Mouse (Mus musculus) heart, embryonic 10.5 days (tissue): ENCODE results near the gene Gm21885. TPM values are rescaled to one million over a fixed set of nuclear protein-coding genes. Genes with fewer than 3 reads are reported as not detected.

Experiments used
- DNase-seq: peaks from one replicate; pipeline ENCODE4 v3.0.0-alpha.2; 2017; ENCODE audit warnings: low spot score
- H3K27ac ChIP-seq: fragments of 300-500 bp; sonication (generic); 2 replicates; pipeline ENCODE4 v1.5.1; 2016; ENCODE audit warnings: mild to moderate bottlenecking
- H3K27me3 ChIP-seq: fragments of 300-500 bp; sonication (generic); 2 replicates; pipeline ENCODE4 v1.6.1; 2016; ENCODE audit warnings: mild to moderate bottlenecking; ENCODE audit not compliant: poor library complexity, insufficient read depth, severe bottlenecking
- H3K36me3 ChIP-seq: fragments of 300-500 bp; sonication (generic); 2 replicates; pipeline ENCODE4 v1.6.1; 2016; ENCODE audit warnings: mild to moderate bottlenecking, moderate library complexity
- H3K4me1 ChIP-seq: fragments of 300-500 bp; sonication (generic); 2 replicates; pipeline ENCODE4 v1.6.1; 2016; ENCODE audit warnings: mild to moderate bottlenecking
- H3K4me3 ChIP-seq: fragments of 300-500 bp; sonication (generic); 2 replicates; pipeline ENCODE4 v1.5.1; 2016; ENCODE audit warnings: mild to moderate bottlenecking, moderate library complexity
- H3K9me3 ChIP-seq: fragments of 300-500 bp; sonication (generic); 2 replicates; pipeline ENCODE4 v1.6.1; 2016; ENCODE audit warnings: mild to moderate bottlenecking, moderate library complexity
- WGBS: fragments of 180-500 bp; shearing (Covaris S2); methylation state at CpG from one replicate; pipeline ENCODE4 v1.1.7; 2016; 5-methylcytosine and 5-hydroxymethylcytosine counted together
- polyA plus RNA-seq: library from polyadenylated mRNA; unstranded; fragments of >200 nt; fragmentation: Nextera tagmentation; extraction: Ambion mirVana; gene quantifications from 2 replicates; pipeline ENCODE4 v1.2.1, GENCODE M21; 2016

Gene Gm21885
- polyA plus RNA-seq, 1 experiment from 2014 or later, result 0.18 TPM

DNA sequence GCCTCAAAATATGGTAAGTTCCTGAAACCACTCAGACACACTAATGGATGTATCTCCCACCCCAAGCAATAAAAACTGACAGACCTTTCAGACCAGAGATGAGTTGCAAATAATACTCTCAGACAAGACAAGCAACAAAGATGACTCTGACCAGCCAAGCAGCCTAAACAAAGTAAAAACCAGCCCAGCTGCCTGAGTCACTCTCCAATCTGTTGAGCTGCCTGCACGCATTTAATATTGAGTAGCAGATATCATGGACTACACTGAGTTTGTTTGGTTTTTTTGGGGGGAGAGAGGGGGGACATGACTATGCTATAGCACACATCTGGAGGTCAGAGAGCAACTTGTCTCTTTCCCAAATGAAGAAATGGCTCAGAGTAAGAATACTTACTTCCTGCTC, 33.6 kb downstream of the Gm21885 start:
- no peak for DNase-seq
- H3K4me1 ChIP-seq, result peaks cover 46% of the 10 kb centered on the region
- H3K27ac ChIP-seq, result no peak overlapping the region
- no peaks in the 10 kb centered on the region for H3K9me3 ChIP-seq
- H3K4me3 ChIP-seq, result no peak overlapping the region
- 50% methylated on average over 1 of the region's 1 CpGs for WGBS
- peaks cover 21% of the 10 kb centered on the region for H3K36me3 ChIP-seq
- H3K27me3 ChIP-seq, result no peaks in the 10 kb centered on the region

DNA sequence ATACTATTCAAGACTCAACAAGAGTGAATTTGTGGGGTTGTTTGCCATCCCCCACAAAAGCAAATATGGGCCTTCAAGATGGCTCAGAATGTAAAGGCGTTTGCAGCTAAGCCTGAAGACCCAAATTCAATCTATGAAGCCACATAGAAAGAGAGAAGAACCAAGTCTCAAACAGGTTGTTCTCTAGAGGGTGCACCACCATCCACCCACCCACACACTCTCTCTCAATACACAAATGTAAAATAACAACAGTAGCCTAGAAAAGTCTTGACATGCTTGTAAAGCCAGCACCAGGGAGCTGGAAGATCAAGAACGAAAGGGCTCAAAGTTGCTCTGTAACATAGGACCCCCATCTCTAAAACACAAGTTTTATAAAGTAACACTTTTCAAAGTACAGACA, 34.9 kb downstream of the Gm21885 start:
- no peaks in the 10 kb centered on the region for H3K9me3 ChIP-seq
- peaks cover 46% of the 10 kb centered on the region for H3K4me1 ChIP-seq
- H3K4me3 ChIP-seq, result no peak overlapping the region
- 78% methylated on average over 2 of the region's 2 CpGs for WGBS
- DNase-seq, result no peak
- no peak overlapping the region for H3K27ac ChIP-seq
- peaks cover 18% of the 10 kb centered on the region for H3K36me3 ChIP-seq
- H3K27me3 ChIP-seq, result no peaks in the 10 kb centered on the region

DNA sequence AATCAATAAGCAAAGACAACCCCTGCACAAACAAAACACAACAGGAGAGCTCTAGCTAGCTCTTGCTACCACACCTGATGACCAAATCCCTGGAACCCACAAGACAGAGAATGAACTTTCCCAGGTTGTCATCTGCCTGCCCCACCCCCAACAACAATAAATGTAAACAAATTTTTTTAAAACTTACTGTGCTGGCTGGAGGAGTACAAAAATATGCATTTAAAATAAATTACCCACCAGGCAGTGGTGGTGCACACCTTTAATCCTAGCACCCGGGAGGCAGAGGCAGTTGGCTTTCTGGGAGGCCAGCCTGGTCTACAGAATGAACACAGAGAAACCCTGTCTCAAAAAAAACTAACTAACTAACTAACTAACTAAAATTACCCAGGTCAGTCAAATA, 35.3 kb downstream of the Gm21885 start:
- Histone ChIP-seq H3K4me1 (peaks cover 49% of the 10 kb centered on the region), H3K36me3 (peaks cover 18% of the 10 kb centered on the region), H3K9me3 (no peaks in the 10 kb centered on the region), H3K27ac (no peak overlapping the region), H3K27me3 (no peaks in the 10 kb centered on the region), H3K4me3 (no peak overlapping the region)
- DNase-seq, result no peak
- WGBS, result 82% methylated on average over 1 of the region's 1 CpGs

DNA sequence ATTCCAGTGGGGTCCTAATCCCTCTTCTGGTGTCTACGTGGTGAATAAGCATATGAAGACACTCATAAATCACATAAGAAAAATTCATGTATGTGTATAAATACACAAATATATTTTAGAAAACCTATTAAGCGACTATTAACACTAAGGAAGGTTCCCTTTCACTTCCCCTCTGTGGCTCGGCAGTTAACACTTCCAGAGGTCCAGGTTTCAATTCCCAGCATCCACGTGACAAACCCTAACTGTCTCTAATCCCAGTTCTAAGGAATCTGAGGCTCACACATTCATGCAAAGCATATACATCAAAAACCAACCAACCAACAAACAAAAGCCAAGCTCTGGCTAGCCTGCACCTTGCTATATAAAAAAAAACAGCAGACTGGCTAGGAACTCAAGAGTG, 35.8 kb downstream of the Gm21885 start:
- Histone ChIP-seq H3K4me1 (peaks cover 50% of the 10 kb centered on the region), H3K27ac (no peak overlapping the region), H3K36me3 (peaks cover 18% of the 10 kb centered on the region), H3K4me3 (no peak overlapping the region), H3K9me3 (no peaks in the 10 kb centered on the region), H3K27me3 (no peaks in the 10 kb centered on the region)
- 64% methylated on average over 4 of the region's 4 CpGs for WGBS
- no peak for DNase-seq

DNA sequence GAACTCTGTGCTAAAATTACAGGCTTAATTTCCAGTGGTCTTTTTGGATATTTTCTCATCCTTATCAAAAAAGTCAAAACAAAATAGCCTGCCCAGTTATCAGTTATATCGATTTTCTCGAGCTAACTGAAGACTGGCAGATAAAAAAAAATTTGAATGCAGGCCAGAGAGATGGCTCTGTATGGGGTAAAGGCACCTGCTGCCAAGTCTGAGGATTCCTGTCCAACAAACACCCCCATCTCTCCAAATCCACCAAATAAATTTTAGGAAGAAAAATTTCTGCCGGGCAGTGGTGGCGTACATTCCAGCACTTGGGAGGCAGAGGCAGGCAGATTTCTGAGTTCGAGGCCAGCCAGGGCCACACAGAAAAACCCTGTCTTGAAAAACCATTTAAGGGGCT, 36.4 kb downstream of the Gm21885 start:
- no peak for DNase-seq
- Histone ChIP-seq H3K27ac (no peak overlapping the region), H3K36me3 (peaks cover 18% of the 10 kb centered on the region), H3K27me3 (no peaks in the 10 kb centered on the region), H3K4me1 (peaks cover 54% of the 10 kb centered on the region), H3K9me3 (no peaks in the 10 kb centered on the region), H3K4me3 (no peak overlapping the region)
- WGBS, result 79% methylated on average over 5 of the region's 5 CpGs

DNA sequence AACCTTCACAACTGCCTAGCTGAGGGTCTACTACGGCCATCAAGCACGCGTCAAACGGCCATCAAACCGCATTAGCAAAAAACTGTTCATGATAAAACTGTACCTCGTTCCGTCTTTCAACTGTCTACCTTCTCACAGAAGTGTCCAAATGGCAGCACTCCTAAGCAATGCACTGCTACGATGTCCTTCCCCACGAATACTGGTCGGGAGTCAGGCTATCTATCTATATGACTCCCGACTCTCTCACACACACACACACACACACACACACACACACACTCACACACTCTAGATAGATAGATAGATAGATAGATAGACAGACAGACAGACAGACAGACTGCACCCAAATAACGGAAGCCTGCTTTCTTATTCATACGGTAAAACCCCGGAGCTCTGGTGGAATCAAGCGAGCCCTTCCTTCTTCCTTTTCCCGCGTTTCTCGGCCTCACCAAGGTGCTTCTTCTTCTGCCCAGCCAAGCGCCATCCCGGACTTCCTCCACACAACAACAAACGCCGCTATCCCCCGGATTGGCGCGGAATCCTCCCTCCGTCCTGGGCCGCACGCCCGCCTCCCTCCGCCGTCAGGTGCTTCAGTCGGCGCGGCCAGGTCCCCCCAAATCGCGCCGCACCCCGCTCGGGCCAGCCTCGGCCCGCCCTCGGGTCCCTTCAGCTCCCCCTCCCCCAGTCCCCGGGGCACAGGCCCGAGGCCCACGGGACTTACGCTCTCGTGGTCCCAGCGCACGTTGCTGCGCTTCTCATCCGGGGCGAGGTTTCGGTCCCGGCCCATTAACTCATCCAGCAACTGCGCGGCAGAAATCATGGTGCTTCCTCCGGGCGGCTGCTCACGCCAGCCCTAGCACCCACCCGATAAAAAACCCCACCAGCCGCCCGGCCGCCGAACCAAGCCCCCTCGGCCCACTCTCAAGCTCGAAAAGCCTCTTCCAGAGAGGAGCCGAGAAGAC, 39.6 kb downstream of the Gm21885 start:
- DNase-seq, result peak; percentile 79

DNA sequence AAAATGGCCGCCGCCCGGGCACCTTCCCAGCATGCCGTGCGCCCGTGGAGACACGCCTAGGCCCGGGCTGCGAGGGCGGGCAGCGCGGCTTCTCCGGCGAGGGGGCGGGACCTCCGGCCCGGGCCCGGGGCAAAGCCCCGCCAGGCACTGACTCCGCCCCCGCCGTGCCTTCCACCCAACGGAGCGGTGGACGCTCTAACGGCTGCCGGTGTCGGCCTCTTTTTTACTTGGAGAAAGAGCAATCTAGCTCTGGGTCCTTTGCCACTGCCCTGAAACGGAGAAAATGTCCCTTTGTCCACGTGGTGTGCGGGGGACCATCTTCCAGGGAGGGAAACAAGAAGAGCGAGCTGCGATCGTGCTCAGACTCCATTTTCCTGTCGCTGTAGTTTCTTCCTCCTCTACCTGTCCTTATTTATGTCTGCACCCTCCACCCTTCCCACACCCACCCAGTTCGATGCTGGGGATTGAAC, 40.3 kb downstream of the Gm21885 start, which contains the start of gene Luc7l3:
Luc7l3 (minus strand) TSS at position 58 of the 470 bp plus-strand sequence.
- Histone ChIP-seq H3K4me3 (peak within 1 kb of the TSS; percentile 100), H3K27me3 (no peaks in the 10 kb centered on the region), H3K4me1 (peaks cover 31% of the 10 kb centered on the region), H3K27ac (peak within 1 kb of the TSS; percentile 100), H3K36me3 (peaks cover 18% of the 10 kb centered on the region), H3K9me3 (no peaks in the 10 kb centered on the region)
- DNase-seq, result peak; percentile 97
- WGBS, result 0% methylated on average over 36 of the region's 36 CpGs

More for the DNA sequence above, 39.6 kb downstream of the Gm21885 start:
- under 1% methylated on average over 67 of the region's 67 CpGs for WGBS
- Histone ChIP-seq H3K27me3 (no peaks in the 10 kb centered on the region), H3K36me3 (peaks cover 18% of the 10 kb centered on the region), H3K9me3 (no peaks in the 10 kb centered on the region), H3K27ac (peak overlapping the region; percentile 100), H3K4me3 (peak overlapping the region; percentile 100), H3K4me1 (peaks cover 34% of the 10 kb centered on the region)

DNA sequence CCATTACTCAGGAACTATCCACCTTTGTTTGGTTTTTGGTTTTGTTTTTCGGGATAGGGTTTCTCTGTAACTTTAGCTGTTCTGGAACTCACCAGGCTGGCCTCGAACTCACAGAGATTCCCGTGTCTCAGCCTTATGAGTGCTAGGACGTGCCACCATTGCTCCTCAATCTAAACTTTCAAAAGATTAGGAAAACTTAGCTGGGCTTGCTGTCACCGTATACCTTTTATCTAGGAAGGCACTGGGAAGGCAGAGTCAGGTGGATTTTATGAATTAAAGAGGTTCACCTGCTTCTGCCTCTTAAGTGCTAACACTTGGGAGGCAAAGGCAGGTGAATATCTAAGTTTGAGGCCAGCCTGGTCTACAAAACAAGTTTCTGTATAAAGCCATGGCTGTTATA, 41.0 kb downstream of the Gm21885 start:
- Histone ChIP-seq H3K27ac (peak overlapping the region; percentile 100), H3K4me3 (peak overlapping the region; percentile 100), H3K27me3 (no peaks in the 10 kb centered on the region), H3K36me3 (peaks cover 18% of the 10 kb centered on the region), H3K4me1 (peaks cover 27% of the 10 kb centered on the region), H3K9me3 (no peaks in the 10 kb centered on the region)
- 25% methylated on average over 5 of the region's 5 CpGs for WGBS
- no peak for DNase-seq

DNA sequence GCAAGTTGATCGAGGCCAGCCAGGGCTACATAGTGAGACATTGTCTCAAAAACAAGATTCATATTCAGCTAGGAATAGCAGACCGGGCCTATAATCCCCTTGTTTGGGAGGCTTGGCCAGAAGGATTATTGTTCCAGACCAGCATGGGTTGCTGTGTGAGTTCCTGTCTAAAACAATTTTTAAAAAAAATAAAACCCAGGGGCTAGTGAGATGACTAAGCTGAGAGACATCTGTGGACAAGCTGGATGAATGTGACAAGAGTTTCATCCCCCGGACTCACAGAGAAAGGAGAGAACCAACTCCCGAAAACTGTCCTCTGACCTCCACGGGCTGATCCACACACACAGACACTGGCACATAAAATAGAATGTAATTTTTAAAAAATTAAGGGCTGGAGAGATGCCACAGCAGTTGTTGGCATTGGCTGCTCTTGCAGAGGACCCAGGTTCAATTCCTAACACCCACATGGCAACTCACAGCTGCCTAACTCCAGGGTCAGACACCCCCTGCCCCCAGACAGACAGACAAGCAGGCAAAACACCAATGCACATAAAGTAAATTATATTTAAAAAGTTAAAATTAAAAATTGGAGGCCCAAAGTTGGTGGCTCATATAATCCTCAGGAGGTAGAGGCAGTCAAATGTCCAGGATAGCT, 41.7 kb downstream of the Gm21885 start:
- no peak for DNase-seq
- H3K27me3 ChIP-seq, result no peaks in the 10 kb centered on the region
- WGBS, result 85% methylated on average over 5 of the region's 5 CpGs
- peak overlapping the region; percentile 100; the same call in 1 of the 2 replicates for H3K27ac ChIP-seq
- no peak overlapping the region for H3K4me3 ChIP-seq
- H3K9me3 ChIP-seq, result no peaks in the 10 kb centered on the region
- H3K36me3 ChIP-seq, result peaks cover 13% of the 10 kb centered on the region
- peaks cover 27% of the 10 kb centered on the region for H3K4me1 ChIP-seq

DNA sequence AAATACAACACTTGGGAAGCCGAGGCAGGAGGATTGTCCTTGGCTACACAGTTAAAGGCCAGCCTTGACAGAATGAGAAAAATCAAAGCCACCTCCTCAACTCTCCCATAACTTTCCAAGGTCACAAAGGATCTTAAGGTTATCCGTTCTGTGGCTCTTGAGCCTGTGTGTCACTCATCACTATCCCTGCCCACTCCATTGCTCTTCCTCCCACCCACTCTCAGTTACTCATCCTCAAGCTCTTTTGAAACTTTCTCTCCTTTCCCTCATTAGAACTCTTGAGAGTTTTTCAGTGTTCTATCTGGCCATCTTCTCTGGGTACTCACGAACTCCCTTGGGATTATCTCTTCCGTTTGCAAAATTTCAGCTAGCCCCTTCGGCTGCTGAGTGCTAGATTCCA, 42.9 kb downstream of the Gm21885 start:
- H3K9me3 ChIP-seq, result no peaks in the 10 kb centered on the region
- H3K27ac ChIP-seq, result no peak overlapping the region
- peaks cover 29% of the 10 kb centered on the region for H3K4me1 ChIP-seq
- WGBS, result 60% methylated on average over 5 of the region's 5 CpGs
- no peak overlapping the region for H3K4me3 ChIP-seq
- DNase-seq, result no peak
- peaks cover 3% of the 10 kb centered on the region; the same call in 1 of the 2 replicates for H3K36me3 ChIP-seq
- H3K27me3 ChIP-seq, result no peaks in the 10 kb centered on the region

DNA sequence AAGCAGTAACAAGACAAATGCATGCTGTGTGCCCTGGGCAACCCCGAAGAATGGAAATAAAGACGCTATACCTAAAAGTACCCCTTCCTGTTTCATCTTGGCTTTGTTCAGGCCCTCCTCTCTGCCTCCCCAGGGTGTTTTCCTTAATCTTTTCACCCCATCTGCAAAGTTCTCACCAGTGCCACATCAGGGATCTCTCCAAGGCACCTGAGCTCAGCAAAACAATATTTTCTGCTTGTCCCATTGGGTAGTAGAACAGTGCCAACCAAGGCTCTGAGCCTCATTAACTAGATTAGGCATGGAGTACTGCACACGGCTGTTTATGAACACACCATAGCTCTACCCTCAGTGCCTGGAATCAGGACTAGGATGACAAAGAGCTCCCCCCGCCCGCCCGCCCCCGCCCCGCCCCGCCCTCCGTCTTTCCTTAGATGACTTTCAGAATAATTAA, 45.3 kb downstream of the Gm21885 start:
- WGBS, result 7% methylated on average over 10 of the region's 10 CpGs
- H3K4me3 ChIP-seq, result peak overlapping the region; percentile 89

DNA sequence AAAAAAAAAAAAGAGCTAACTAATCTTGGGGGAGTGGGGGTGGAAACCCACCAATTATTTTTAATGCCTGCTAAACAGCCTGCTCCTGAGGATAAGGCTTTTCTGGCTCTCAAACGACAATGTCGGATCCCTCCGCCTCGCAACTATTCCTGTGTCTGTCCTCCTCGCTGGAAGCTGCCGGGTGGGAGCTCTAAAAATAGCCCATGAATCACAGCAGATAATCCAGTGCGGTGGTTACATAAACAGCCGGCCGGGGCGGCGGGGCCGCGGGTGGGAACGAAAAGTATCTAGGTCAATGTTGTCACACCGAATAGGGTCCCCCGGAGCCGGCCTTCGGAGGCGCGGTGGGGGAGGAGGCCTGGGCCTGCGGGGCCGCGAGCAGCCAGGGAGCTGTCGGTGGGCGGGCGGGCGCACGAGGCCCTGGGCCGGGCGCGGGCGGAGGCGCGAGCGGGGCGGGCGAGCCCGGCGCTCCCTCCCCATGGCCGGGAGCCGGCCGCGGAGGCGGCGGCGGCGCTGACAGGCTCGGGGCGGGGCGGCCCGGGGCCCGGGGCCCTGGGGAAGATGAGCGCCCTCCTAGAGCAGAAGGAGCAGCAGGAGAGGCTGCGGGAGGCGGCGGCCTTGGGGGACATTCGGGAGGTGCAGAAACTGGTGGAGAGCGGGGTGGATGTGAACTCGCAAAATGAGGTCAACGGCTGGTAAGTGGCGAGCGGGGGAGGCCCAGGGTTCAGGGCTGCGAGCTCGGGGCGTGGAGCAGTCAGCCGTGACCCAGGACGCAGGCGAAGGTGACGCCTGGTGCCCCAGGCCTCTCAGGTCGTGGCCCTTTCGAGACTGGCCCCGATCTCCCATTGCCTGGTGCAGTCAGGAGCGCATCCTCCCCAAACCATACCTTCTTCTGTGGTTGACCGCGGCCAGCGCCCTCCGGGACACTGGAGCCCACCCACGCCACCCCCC, 46.3 kb downstream of the Gm21885 start, which contains the start of gene Ankrd40:
Ankrd40 (plus strand) TSS at position 309 of the 951 bp plus-strand sequence.
- no peaks in the 10 kb centered on the region for H3K9me3 ChIP-seq
- peaks cover 37% of the 10 kb centered on the region for H3K4me1 ChIP-seq
- peak within 1 kb of the TSS; percentile 89 for H3K4me3 ChIP-seq
- peak within 1 kb of the TSS; percentile 99 for H3K27ac ChIP-seq
- WGBS, result under 1% methylated on average over 77 of the region's 78 CpGs
- H3K36me3 ChIP-seq, result 0 out of 2 replicates have a peak, but pooled peaks cover 2% of the 10 kb centered on the region
- no peaks in the 10 kb centered on the region for H3K27me3 ChIP-seq
- DNase-seq, result peak; percentile 96

More for the DNA sequence above, 45.3 kb downstream of the Gm21885 start:
- peaks cover 37% of the 10 kb centered on the region for H3K4me1 ChIP-seq
- H3K27ac ChIP-seq, result peak overlapping the region; percentile 99
- no peak for DNase-seq
- H3K27me3 ChIP-seq, result no peaks in the 10 kb centered on the region
- H3K9me3 ChIP-seq, result no peaks in the 10 kb centered on the region
- H3K36me3 ChIP-seq, result 0 out of 2 replicates have a peak, but pooled peaks cover under 1% of the 10 kb centered on the region
